Mouse (Mus musculus) lung, postnatal 0 days (tissue): ENCODE measurements at regions not wholly inside any gene's neighbourhood (a gene's known extent, or its start where the extent isn't known, plus 50 kb on each side); places are given as distances from the start of the nearest gene placed in this dataset.

ENCODE experiments used
- CTCF ChIP-seq: IDR thresholded peaks from 2 replicates; pipeline ENCODE4 v1.5.1; 2016; ENCODE audit warnings: antibody characterized with exemption, mild to moderate bottlenecking
- EP300 ChIP-seq: IDR thresholded peaks from 2 replicates; pipeline ENCODE4 v1.6.1; 2016; ENCODE audit warnings: antibody characterized with exemption, mild to moderate bottlenecking, control low read depth

- TF ChIP-seq CTCF = no peak
- TF ChIP-seq EP300 = no peak
Observed at GRCm38 (mm10) chr10:96363867-96364266, 227.5 kb downstream of the Gm5426 start.
